Mouse (Mus musculus): Measurements from ENCODE around the gene Aldoc. TPM values are rescaled to one million over a fixed set of nuclear protein-coding genes. Genes with fewer than 3 reads are reported as not detected.
A peak's percentile ranks its signal among the peaks of the same experiment; 100 is the strongest.

The Aldoc gene
- polyA plus RNA-seq, 1 experiment = 0.91 TPM

- H3K79me3 ChIP-seq (ENCODE audit: low read depth) = no peaks in the 10 kb centered on the region
- no peaks in the 10 kb centered on the region for H3K79me2 ChIP-seq (ENCODE audit: control insufficient read depth, insufficient read depth)
- H3K36me3 ChIP-seq (ENCODE audit: control insufficient read depth, insufficient read depth) = no peaks in the 10 kb centered on the region
- no peak overlapping the region for H3ac ChIP-seq (ENCODE audit: control insufficient read depth, insufficient read length, low read depth)
- H3K4me3 ChIP-seq (ENCODE audit: insufficient read depth, poor library complexity, severe bottlenecking) = no peak overlapping the region
- H3K27me3 ChIP-seq (ENCODE audit: control insufficient read depth, insufficient read depth, insufficient read length) = no peaks in the 10 kb centered on the region
- TF ChIP-seq CTCF (IDR thresholded peaks at IDR 0.05; ENCODE audit: control insufficient read depth, insufficient read depth, insufficient read length) = no peak
- no peak for TF ChIP-seq USF1 (IDR thresholded peaks at IDR 0.05; ENCODE audit: low read depth)
- TF ChIP-seq MYOG (IDR thresholded peaks at IDR 0.05; ENCODE audit: control insufficient read depth, extremely low read depth, insufficient read length) = no peak
- TF ChIP-seq FOSL1 (IDR thresholded peaks at IDR 0.05; ENCODE audit: insufficient read depth, low read length, poor library complexity, severe bottlenecking) = no peak
- TF ChIP-seq MAX (IDR thresholded peaks at IDR 0.05) = no peak
- TF ChIP-seq CEBPB (IDR thresholded peaks at IDR 0.05; ENCODE audit: low read depth) = no peak
- TF ChIP-seq MYOD1 (IDR thresholded peaks at IDR 0.05; ENCODE audit: control insufficient read depth, insufficient read length, low read depth) = no peak
Measured at GRCm38 (mm10) chr11:78367456-78368225, 44.9 kb downstream of the Aldoc start.

GRCm38 (mm10) chr11:78370389-78370788 lies 47.6 kb downstream of the Aldoc start:
- H3K4me3 ChIP-seq (ENCODE audit: insufficient read depth, poor library complexity, severe bottlenecking) = no peak overlapping the region
- no peaks in the 10 kb centered on the region for H3K36me3 ChIP-seq (ENCODE audit: control insufficient read depth, insufficient read depth)
- no peaks in the 10 kb centered on the region for H3K79me3 ChIP-seq (ENCODE audit: low read depth)
- H3ac ChIP-seq (ENCODE audit: control insufficient read depth, insufficient read length, low read depth) = no peak overlapping the region
- no peaks in the 10 kb centered on the region for H3K79me2 ChIP-seq (ENCODE audit: control insufficient read depth, insufficient read depth)
- H3K27me3 ChIP-seq (ENCODE audit: control insufficient read depth, insufficient read depth, insufficient read length) = no peaks in the 10 kb centered on the region
- peak; percentile 33 for TF ChIP-seq MAX (IDR thresholded peaks at IDR 0.05)
- no peak for TF ChIP-seq MYOG (IDR thresholded peaks at IDR 0.05; ENCODE audit: control insufficient read depth, extremely low read depth, insufficient read length)
- TF ChIP-seq CEBPB (IDR thresholded peaks at IDR 0.05; ENCODE audit: low read depth) = no peak
- TF ChIP-seq CTCF (IDR thresholded peaks at IDR 0.05; ENCODE audit: control insufficient read depth, insufficient read depth, insufficient read length) = no peak
- TF ChIP-seq FOSL1 (IDR thresholded peaks at IDR 0.05; ENCODE audit: insufficient read depth, low read length, poor library complexity, severe bottlenecking) = peak; percentile 74
- TF ChIP-seq MYOD1 (IDR thresholded peaks at IDR 0.05; ENCODE audit: control insufficient read depth, insufficient read length, low read depth) = peak; percentile 70

GRCm38 (mm10) chr11:78371711-78372110 lies 48.9 kb downstream of the Aldoc start:
- Histone ChIP-seq H3K27me3 (ENCODE audit: control insufficient read depth, insufficient read depth, insufficient read length) (no peaks in the 10 kb centered on the region), H3K36me3 (ENCODE audit: control insufficient read depth, insufficient read depth) (no peaks in the 10 kb centered on the region), H3K79me3 (ENCODE audit: low read depth) (no peaks in the 10 kb centered on the region), H3ac (ENCODE audit: control insufficient read depth, insufficient read length, low read depth) (no peak overlapping the region), H3K4me3 (ENCODE audit: insufficient read depth, poor library complexity, severe bottlenecking) (no peak overlapping the region), H3K79me2 (ENCODE audit: control insufficient read depth, insufficient read depth) (no peaks in the 10 kb centered on the region)
- TF ChIP-seq CTCF (IDR thresholded peaks at IDR 0.05; ENCODE audit: control insufficient read depth, insufficient read depth, insufficient read length) (no peak), MAX (IDR thresholded peaks at IDR 0.05) (no peak), CEBPB (IDR thresholded peaks at IDR 0.05; ENCODE audit: low read depth) (no peak), MYOG (IDR thresholded peaks at IDR 0.05; ENCODE audit: control insufficient read depth, extremely low read depth, insufficient read length) (no peak), USF1 (IDR thresholded peaks at IDR 0.05; ENCODE audit: low read depth) (no peak), FOSL1 (IDR thresholded peaks at IDR 0.05; ENCODE audit: insufficient read depth, low read length, poor library complexity, severe bottlenecking) (no peak), MYOD1 (IDR thresholded peaks at IDR 0.05; ENCODE audit: control insufficient read depth, insufficient read length, low read depth) (no peak)

- TF ChIP-seq CTCF (IDR thresholded peaks at IDR 0.05; ENCODE audit: control insufficient read depth, insufficient read depth, insufficient read length) = no peak
- Histone ChIP-seq H3K27me3 (ENCODE audit: control insufficient read depth, insufficient read depth, insufficient read length) (no peaks in the 10 kb centered on the region), H3K36me3 (ENCODE audit: control insufficient read depth, insufficient read depth) (no peaks in the 10 kb centered on the region), H3K79me2 (ENCODE audit: control insufficient read depth, insufficient read depth) (no peaks in the 10 kb centered on the region), H3K4me3 (ENCODE audit: insufficient read depth, poor library complexity, severe bottlenecking) (no peak overlapping the region), H3K79me3 (ENCODE audit: low read depth) (no peaks in the 10 kb centered on the region), H3ac (ENCODE audit: control insufficient read depth, insufficient read length, low read depth) (no peak overlapping the region)
Measured at GRCm38 (mm10) chr11:78372166-78372565, 49.4 kb downstream of the Aldoc start.

- no peaks in the 10 kb centered on the region for H3K36me3 ChIP-seq (ENCODE audit: control insufficient read depth, insufficient read depth)
- no peaks in the 10 kb centered on the region for H3K79me3 ChIP-seq (ENCODE audit: low read depth)
- H3K27me3 ChIP-seq (ENCODE audit: control insufficient read depth, insufficient read depth, insufficient read length) = no peaks in the 10 kb centered on the region
- H3ac ChIP-seq (ENCODE audit: control insufficient read depth, insufficient read length, low read depth) = no peak overlapping the region
- H3K79me2 ChIP-seq (ENCODE audit: control insufficient read depth, insufficient read depth) = no peaks in the 10 kb centered on the region
- TF ChIP-seq USF1 (IDR thresholded peaks at IDR 0.05; ENCODE audit: low read depth) (no peak), MYOD1 (IDR thresholded peaks at IDR 0.05; ENCODE audit: control insufficient read depth, insufficient read length, low read depth) (no peak), MAX (IDR thresholded peaks at IDR 0.05) (no peak), CEBPB (IDR thresholded peaks at IDR 0.05; ENCODE audit: low read depth) (no peak), MYOG (IDR thresholded peaks at IDR 0.05; ENCODE audit: control insufficient read depth, extremely low read depth, insufficient read length) (no peak), FOSL1 (IDR thresholded peaks at IDR 0.05; ENCODE audit: insufficient read depth, low read length, poor library complexity, severe bottlenecking) (no peak), CTCF (IDR thresholded peaks at IDR 0.05; ENCODE audit: control insufficient read depth, insufficient read depth, insufficient read length) (no peak)
- H3K4me3 ChIP-seq (ENCODE audit: insufficient read depth, poor library complexity, severe bottlenecking) = no peak overlapping the region
Measured at GRCm38 (mm10) chr11:78372610-78373009, 49.8 kb downstream of the Aldoc start.

- Histone ChIP-seq H3K27me3 (ENCODE audit: control insufficient read depth, insufficient read depth, insufficient read length) (no peaks in the 10 kb centered on the region), H3ac (ENCODE audit: control insufficient read depth, insufficient read length, low read depth) (no peak overlapping the region), H3K4me3 (ENCODE audit: insufficient read depth, poor library complexity, severe bottlenecking) (no peak overlapping the region), H3K36me3 (ENCODE audit: control insufficient read depth, insufficient read depth) (no peaks in the 10 kb centered on the region), H3K79me2 (ENCODE audit: control insufficient read depth, insufficient read depth) (no peaks in the 10 kb centered on the region), H3K79me3 (ENCODE audit: low read depth) (no peaks in the 10 kb centered on the region)
- TF ChIP-seq CTCF (IDR thresholded peaks at IDR 0.05; ENCODE audit: control insufficient read depth, insufficient read depth, insufficient read length) (no peak), MYOG (IDR thresholded peaks at IDR 0.05; ENCODE audit: control insufficient read depth, extremely low read depth, insufficient read length) (no peak), FOSL1 (IDR thresholded peaks at IDR 0.05; ENCODE audit: insufficient read depth, low read length, poor library complexity, severe bottlenecking) (no peak)
Measured at GRCm38 (mm10) chr11:78374147-78374546, 51.4 kb downstream of the Aldoc start.

Other genes with a start within 250 kb of the Aldoc start
- gene Eral1, start 242.6 kb upstream of the Aldoc start, polyA plus RNA-seq (2012; fragmentation: generic; extraction: Trizol) = 21.5 TPM
- gene Fam222b, start 228.3 kb upstream of the Aldoc start, polyA plus RNA-seq (2012; fragmentation: generic; extraction: Trizol) = 12.2 TPM
- 99.8 TPM for gene Traf4, start 157.4 kb upstream of the Aldoc start, polyA plus RNA-seq (2012; fragmentation: generic; extraction: Trizol)
- gene Nek8, start 146.3 kb upstream of the Aldoc start, polyA plus RNA-seq (2012; fragmentation: generic; extraction: Trizol) = 8.9 TPM
- 15.9 TPM for gene Tlcd1, start 146.3 kb upstream of the Aldoc start, polyA plus RNA-seq (2012; fragmentation: generic; extraction: Trizol)
- gene Rpl23a, start 139.4 kb upstream of the Aldoc start, polyA plus RNA-seq (2012; fragmentation: generic; extraction: Trizol) = 4,612 TPM
- gene Rab34, start 134.5 kb upstream of the Aldoc start, polyA plus RNA-seq (2012; fragmentation: generic; extraction: Trizol) = 182 TPM
- 0.18 TPM for gene Proca1, start 129.6 kb upstream of the Aldoc start, polyA plus RNA-seq (2012; fragmentation: generic; extraction: Trizol)
- gene Sdf2, start 77.2 kb upstream of the Aldoc start, polyA plus RNA-seq (2012; fragmentation: generic; extraction: Trizol) = 76.8 TPM
- gene Supt6, start 77.0 kb upstream of the Aldoc start, polyA plus RNA-seq (2012; fragmentation: generic; extraction: Trizol) = 33.9 TPM
- 82.8 TPM for gene 2610507B11Rik, start 61.2 kb upstream of the Aldoc start, polyA plus RNA-seq (2012; fragmentation: generic; extraction: Trizol)
- gene BC030499, start 32.1 kb upstream of the Aldoc start, polyA plus RNA-seq (2012; fragmentation: generic; extraction: Trizol) = 0.02 TPM
- 33.1 TPM for gene Spag5, start 21.4 kb upstream of the Aldoc start, polyA plus RNA-seq (2012; fragmentation: generic; extraction: Trizol)
- gene Pigs, start 5.4 kb downstream of the Aldoc start, polyA plus RNA-seq (2012; fragmentation: generic; extraction: Trizol) = 37.1 TPM
- gene Unc119, start 20.5 kb downstream of the Aldoc start, polyA plus RNA-seq (2012; fragmentation: generic; extraction: Trizol) = 29.5 TPM
- gene Foxn1, start 63.6 kb downstream of the Aldoc start, polyA plus RNA-seq (2012; fragmentation: generic; extraction: Trizol) = 0.39 TPM
- not detected for gene Slc13a2, start 99.2 kb downstream of the Aldoc start, polyA plus RNA-seq (2012; fragmentation: generic; extraction: Trizol)
- gene Slc46a1, start 142.7 kb downstream of the Aldoc start, polyA plus RNA-seq (2012; fragmentation: generic; extraction: Trizol) = 7.3 TPM
- 0.19 TPM for gene Sarm1, start 174.8 kb downstream of the Aldoc start, polyA plus RNA-seq (2012; fragmentation: generic; extraction: Trizol)
- not detected for gene Vtn, start 176.1 kb downstream of the Aldoc start, polyA plus RNA-seq (2012; fragmentation: generic; extraction: Trizol)
- 0.02 TPM for gene Sebox, start 180.5 kb downstream of the Aldoc start, polyA plus RNA-seq (2012; fragmentation: generic; extraction: Trizol)
- gene Tmem199, start 189.2 kb downstream of the Aldoc start, polyA plus RNA-seq (2012; fragmentation: generic; extraction: Trizol) = 41.3 TPM
- 111 TPM for gene Poldip2, start 189.2 kb downstream of the Aldoc start, polyA plus RNA-seq (2012; fragmentation: generic; extraction: Trizol)
- 60.7 TPM for gene Tnfaip1, start 213.4 kb downstream of the Aldoc start, polyA plus RNA-seq (2012; fragmentation: generic; extraction: Trizol)
- gene Ift20, start 213.4 kb downstream of the Aldoc start, polyA plus RNA-seq (2012; fragmentation: generic; extraction: Trizol) = 61.1 TPM
- gene Tmem97, start 227.8 kb downstream of the Aldoc start, polyA plus RNA-seq (2012; fragmentation: generic; extraction: Trizol) = 164 TPM